Mouse (Mus musculus) kidney, embryonic 14.5 days (tissue): Measurements from ENCODE around the gene Gm17783. TPM values are rescaled to one million over a fixed set of nuclear protein-coding genes. Genes with fewer than 3 reads are reported as not detected.
"Not testable (repeated sequence)": the region's sequence is repeated elsewhere in the genome, so short reads cannot be mapped to it uniquely, and the experiment has no call there.

Experiments
- ATAC-seq: fragments of 200-750 bp; cut with Nextera tagmentation; 2 replicates; pipeline ENCODE4 v1.8.0; 2017; ENCODE audit warnings: moderate number of reproducible peaks, mild to moderate bottlenecking, moderate TSS enrichment, moderate library complexity; ENCODE audit not compliant: low FRiP score, low TSS enrichment
- H3K27ac ChIP-seq: fragments of 300-500 bp; sonication (generic); 2 replicates; pipeline ENCODE4 v1.5.1; 2014; ENCODE audit warnings: low read depth, mild to moderate bottlenecking, low read length, moderate library complexity, mixed read lengths
- H3K27me3 ChIP-seq: fragments of 300-500 bp; sonication (generic); 2 replicates; pipeline ENCODE4 v1.6.1; 2014; ENCODE audit warnings: mild to moderate bottlenecking, low read length; ENCODE audit not compliant: control insufficient read depth, insufficient read depth
- H3K36me3 ChIP-seq: fragments of 300-500 bp; sonication (generic); 2 replicates; pipeline ENCODE4 v1.6.1; 2014; ENCODE audit warnings: low read length, mixed read lengths; ENCODE audit not compliant: control insufficient read depth, insufficient read depth
- H3K4me1 ChIP-seq: fragments of 300-500 bp; sonication (generic); 2 replicates; pipeline ENCODE4 v1.6.1; 2014; ENCODE audit warnings: low read length, mixed read lengths; ENCODE audit not compliant: control insufficient read depth, insufficient read depth
- H3K4me2 ChIP-seq: fragments of 300-500 bp; sonication (generic); replicated peaks from 2 replicates; pipeline ENCODE4 v1.6.1; 2014; ENCODE audit warnings: low read depth, mild to moderate bottlenecking, low read length
- H3K4me3 ChIP-seq: fragments of 300-500 bp; sonication (generic); 2 replicates; pipeline ENCODE4 v1.5.1; 2014; ENCODE audit warnings: mild to moderate bottlenecking, low read length
- H3K9ac ChIP-seq: fragments of 300-500 bp; sonication (generic); 2 replicates; pipeline ENCODE4 v1.6.1; 2014; ENCODE audit warnings: low read depth, mild to moderate bottlenecking, low read length, moderate library complexity
- H3K9me3 ChIP-seq: fragments of 300-500 bp; sonication (generic); 2 replicates; pipeline ENCODE4 v1.6.1; 2016; ENCODE audit warnings: low read length; ENCODE audit not compliant: control insufficient read depth
- WGBS: fragments of 180-500 bp; shearing (Covaris S2); extraction: QIAGEN DNeasy Blood & Tissue Kit; methylation state at CpG from one replicate; pipeline ENCODE4 v1.1.7; 2014; 5-methylcytosine and 5-hydroxymethylcytosine counted together
- polyA plus RNA-seq: library from polyadenylated mRNA; unstranded; fragments of >200 nt; fragmentation: Nextera tagmentation; extraction: Ambion mirVana; gene quantifications from 2 replicates; pipeline ENCODE4 v1.2.1, GENCODE M21; 2014

Gene Gm17783
- polyA plus RNA-seq, 1 experiment from 2014 or later, result 3.8 TPM

- Histone ChIP-seq H3K4me2 (no peak overlapping the region), H3K36me3 (no peaks in the 10 kb centered on the region), H3K9ac (no peak overlapping the region), H3K27ac (no peak overlapping the region), H3K4me3 (no peak overlapping the region), H3K4me1 (no peaks in the 10 kb centered on the region), H3K27me3 (no peaks in the 10 kb centered on the region), H3K9me3 (no peaks in the 10 kb centered on the region)
- ATAC-seq, result no peak
- WGBS, result 78% methylated on average over 5 of the region's 5 CpGs
Measured at GRCm38 (mm10) chr16:45525551-45525950, 6.3 kb downstream of the Gm17783 start.

GRCm38 (mm10) chr16:45495326-45495725 lies 36.5 kb downstream of the Gm17783 start:
- H3K4me2 ChIP-seq, result no peak overlapping the region
- no peaks in the 10 kb centered on the region for H3K36me3 ChIP-seq
- no peaks in the 10 kb centered on the region for H3K4me1 ChIP-seq
- ATAC-seq, result no peak
- H3K9ac ChIP-seq, result no peak overlapping the region
- H3K27ac ChIP-seq, result no peak overlapping the region
- WGBS, result 73% methylated on average over 1 of the region's 1 CpGs
- no peak overlapping the region for H3K4me3 ChIP-seq
- no peaks in the 10 kb centered on the region for H3K27me3 ChIP-seq
- H3K9me3 ChIP-seq, result no peaks in the 10 kb centered on the region

- Histone ChIP-seq H3K4me1 (no peaks in the 10 kb centered on the region), H3K4me3 (no peak within 1 kb of the TSS), H3K36me3 (no peaks in the 10 kb centered on the region), H3K9me3 (no peaks in the 10 kb centered on the region), H3K9ac (no peak within 1 kb of the TSS), H3K4me2 (no peak within 1 kb of the TSS; the same call in 1 of the 2 replicates), H3K27me3 (no peaks in the 10 kb centered on the region), H3K27ac (no peak within 1 kb of the TSS)
- peak; percentile 92 for ATAC-seq
- 47% methylated on average over 5 of the region's 5 CpGs for WGBS
Measured at GRCm38 (mm10) chr16:45492927-45493326, 38.9 kb downstream of the Gm17783 start, which contains the start of gene Gm609. Gm609 (minus strand) TSS chr16:45492969.

GRCm38 (mm10) chr16:45476991-45477390 lies 54.9 kb downstream of the Gm17783 start:
- H3K27ac ChIP-seq, result no peak overlapping the region
- no peaks in the 10 kb centered on the region for H3K9me3 ChIP-seq
- no peaks in the 10 kb centered on the region for H3K36me3 ChIP-seq
- no peak overlapping the region for H3K4me3 ChIP-seq
- H3K9ac ChIP-seq, result no peak overlapping the region
- H3K4me2 ChIP-seq, result no peak overlapping the region
- no peaks in the 10 kb centered on the region for H3K27me3 ChIP-seq
- H3K4me1 ChIP-seq, result no peaks in the 10 kb centered on the region
- no peak for ATAC-seq

GRCm38 (mm10) chr16:45471836-45472235 lies 60.0 kb downstream of the Gm17783 start:
- H3K27ac ChIP-seq, H3K36me3 ChIP-seq, H3K4me1 ChIP-seq, H3K9ac ChIP-seq, H3K9me3 ChIP-seq, H3K4me2 ChIP-seq, H3K4me3 ChIP-seq, H3K27me3 ChIP-seq, ATAC-seq: not testable (repeated sequence)
- WGBS, result 43% methylated on average over 3 of the region's 3 CpGs

Other genes starting within 250 kb of the Gm17783 start
- gene Cd200, start 123.0 kb downstream of the Gm17783 start, polyA plus RNA-seq, result 27.7 and 31.3 TPM in 2 replicates
- 0.85 and 0.86 TPM in 2 replicates for gene Gm609, start 39.1 kb downstream of the Gm17783 start, polyA plus RNA-seq
- not detected in 2 replicates for gene Slc9c1, start 3.3 kb upstream of the Gm17783 start, polyA plus RNA-seq
- 0.07 and 0.19 TPM in 2 replicates for gene Gcsam, start 78.3 kb upstream of the Gm17783 start, polyA plus RNA-seq
- 0.16 and 0.31 TPM in 2 replicates for gene BC016579, start 122.0 kb upstream of the Gm17783 start, polyA plus RNA-seq
- not detected in 2 replicates for gene Tmprss7, start 161.6 kb upstream of the Gm17783 start, polyA plus RNA-seq
- gene Tagln3, start 192.6 kb upstream of the Gm17783 start, polyA plus RNA-seq, result 8.0 and 8.5 TPM in 2 replicates
- 36.5 and 38.8 TPM in 2 replicates for gene Abhd10, start 210.9 kb upstream of the Gm17783 start, polyA plus RNA-seq